Mouse (Mus musculus) B cell, adult (primary cell): ENCODE results near the gene Tcf7l1. TPM values are rescaled to one million over a fixed set of nuclear protein-coding genes. Genes with fewer than 3 reads are reported as not detected.

Source experiments
- total RNA-seq: library from RNA; stranded (reverse); gene quantifications from 4 replicates; pipeline ENCODE4 v1.2.4, GENCODE M21; 2023; ENCODE audit not compliant: inconsistent age

Tcf7l1 gene
- total RNA-seq: 0.80 to 1.00 TPM in 2 of 4 replicates, not detected in the others

GRCm38 (mm10) chr6:72788892-72789699 lies at the start of gene Tcf7l1:
TSS of gene Tcf7l1 (minus strand) at chr6:72789254.

GRCm38 (mm10) chr6:72616643-72617288 lies 172.3 kb downstream of the Tcf7l1 start, which contains the start of gene Tgoln1:
TSS of gene Tgoln1 (minus strand) at chr6:72617000.

GRCm38 (mm10) chr6:72597956-72598753 lies 190.9 kb downstream of the Tcf7l1 start, which contains the start of the genes Elmod3 and Retsat:
TSS of gene Elmod3 (minus strand) at chr6:72598413.
TSS of gene Retsat (plus strand) at chr6:72598475.

Other genes starting within 250 kb of the Tcf7l1 start
- gene Capg, start 244.9 kb downstream of the Tcf7l1 start, total RNA-seq: 337 to 367 TPM (median 351 TPM) in 4 replicates
- gene Elmod3, start 190.8 kb downstream of the Tcf7l1 start, total RNA-seq: 16.7 to 20.1 TPM (median 18.8 TPM) in 4 replicates
- 4.6 to 8.4 TPM (median 7.9 TPM) in 4 replicates for gene Retsat, start 190.8 kb downstream of the Tcf7l1 start, total RNA-seq
- gene Tgoln1, start 172.3 kb downstream of the Tcf7l1 start, total RNA-seq: 185 to 196 TPM (median 189 TPM) in 4 replicates
- gene Kcmf1, start 110.7 kb upstream of the Tcf7l1 start, total RNA-seq: 50.3 to 55.1 TPM (median 54.5 TPM) in 4 replicates
- gene Tmsb10, start 169.5 kb upstream of the Tcf7l1 start, total RNA-seq: 1,359 to 1,715 TPM (median 1,572 TPM) in 4 replicates